Mouse (Mus musculus): Measurements from ENCODE around the gene Bbs9. TPM values are rescaled to one million over a fixed set of nuclear protein-coding genes. Genes with fewer than 3 reads are reported as not detected.
A peak's percentile ranks its signal among the peaks of the same experiment; 100 is the strongest.

The Bbs9 gene
- polyA plus RNA-seq, 1 experiment from 2014 or later: 13.2 TPM

GRCm38 (mm10) chr9:22665155-22665554 is 189.6 kb downstream of the Bbs9 start:
- Histone ChIP-seq H3K4me3 (no peak overlapping the region), H3K9me3 (replicated peaks) (no peaks in the 10 kb centered on the region), H3K36me3 (no peaks in the 10 kb centered on the region), H3K27me3 (ENCODE audit: low read depth, poor library complexity, severe bottlenecking) (no peaks in the 10 kb centered on the region), H3K4me1 (no peaks in the 10 kb centered on the region), H3K27ac (replicated peaks) (no peak overlapping the region)
- WGBS: 94% methylated on average over 8 of the region's 8 CpGs
- no peak for DNase-seq (ENCODE audit: low spot score)

- WGBS: 92% methylated on average over 2 of the region's 2 CpGs
- Histone ChIP-seq H3K4me3 (no peak overlapping the region), H3K27me3 (ENCODE audit: low read depth, poor library complexity, severe bottlenecking) (no peaks in the 10 kb centered on the region), H3K27ac (replicated peaks) (no peak overlapping the region), H3K36me3 (no peaks in the 10 kb centered on the region), H3K9me3 (replicated peaks) (no peaks in the 10 kb centered on the region), H3K4me1 (peaks cover 2% of the 10 kb centered on the region; the same call in 1 of the 2 replicates)
- DNase-seq (ENCODE audit: low spot score): no peak
Observed at GRCm38 (mm10) chr9:22672937-22673336, 197.4 kb downstream of the Bbs9 start.

- Histone ChIP-seq H3K27ac (replicated peaks) (no peak overlapping the region), H3K9me3 (replicated peaks) (no peaks in the 10 kb centered on the region), H3K4me3 (no peak overlapping the region), H3K36me3 (no peaks in the 10 kb centered on the region), H3K4me1 (peaks cover 4% of the 10 kb centered on the region; the same call in 1 of the 2 replicates), H3K27me3 (ENCODE audit: low read depth, poor library complexity, severe bottlenecking) (no peaks in the 10 kb centered on the region)
- no peak for DNase-seq (ENCODE audit: low spot score)
- WGBS: 90% methylated on average over 7 of the region's 7 CpGs
Observed at GRCm38 (mm10) chr9:22677132-22677829, 201.8 kb downstream of the Bbs9 start.

- Histone ChIP-seq H3K36me3 (no peaks in the 10 kb centered on the region), H3K27ac (replicated peaks) (0 out of 2 replicates have a peak overlapping the region, but pooled peaks have one; percentile 28), H3K9me3 (replicated peaks) (no peaks in the 10 kb centered on the region), H3K4me3 (no peak overlapping the region), H3K4me1 (peaks cover 4% of the 10 kb centered on the region; the same call in 1 of the 2 replicates), H3K27me3 (ENCODE audit: low read depth, poor library complexity, severe bottlenecking) (no peaks in the 10 kb centered on the region)
- no peak for DNase-seq (ENCODE audit: low spot score)
- WGBS: 73% methylated on average over 4 of the region's 4 CpGs
Observed at GRCm38 (mm10) chr9:22677997-22678396, 202.5 kb downstream of the Bbs9 start.

- Histone ChIP-seq H3K27me3 (ENCODE audit: low read depth, poor library complexity, severe bottlenecking) (no peaks in the 10 kb centered on the region), H3K4me1 (peaks cover 4% of the 10 kb centered on the region; the same call in 1 of the 2 replicates), H3K27ac (replicated peaks) (no peak overlapping the region), H3K9me3 (replicated peaks) (no peaks in the 10 kb centered on the region), H3K4me3 (no peak overlapping the region), H3K36me3 (no peaks in the 10 kb centered on the region)
- no peak for DNase-seq (ENCODE audit: low spot score)
- 94% methylated on average over 4 of the region's 4 CpGs for WGBS
Observed at GRCm38 (mm10) chr9:22678496-22678895, 203.0 kb downstream of the Bbs9 start.

- no peak overlapping the region for H3K4me3 ChIP-seq
- peaks cover 4% of the 10 kb centered on the region; the same call in 1 of the 2 replicates for H3K4me1 ChIP-seq
- H3K27ac ChIP-seq (replicated peaks): no peak overlapping the region
- H3K27me3 ChIP-seq (ENCODE audit: low read depth, poor library complexity, severe bottlenecking): no peaks in the 10 kb centered on the region
- no peaks in the 10 kb centered on the region for H3K36me3 ChIP-seq
- WGBS: 91% methylated on average over 4 of the region's 4 CpGs
- no peak for DNase-seq (ENCODE audit: low spot score)
- no peaks in the 10 kb centered on the region for H3K9me3 ChIP-seq (replicated peaks)
Observed at GRCm38 (mm10) chr9:22679485-22679884, 204.0 kb downstream of the Bbs9 start.

- WGBS: 92% methylated on average over 12 of the region's 12 CpGs
- H3K4me1 ChIP-seq: peaks cover 4% of the 10 kb centered on the region; the same call in 1 of the 2 replicates
Observed at GRCm38 (mm10) chr9:22680031-22680430, 204.5 kb downstream of the Bbs9 start.

GRCm38 (mm10) chr9:22680484-22680883 is 205.0 kb downstream of the Bbs9 start:
- H3K4me1 ChIP-seq: peaks cover 4% of the 10 kb centered on the region; the same call in 1 of the 2 replicates
- H3K27ac ChIP-seq (replicated peaks): no peak overlapping the region
- 86% methylated on average over 1 of the region's 1 CpGs for WGBS
- H3K4me3 ChIP-seq: no peak overlapping the region
- H3K36me3 ChIP-seq: no peaks in the 10 kb centered on the region
- no peaks in the 10 kb centered on the region for H3K27me3 ChIP-seq (ENCODE audit: low read depth, poor library complexity, severe bottlenecking)
- DNase-seq (ENCODE audit: low spot score): no peak
- no peaks in the 10 kb centered on the region for H3K9me3 ChIP-seq (replicated peaks)

More at GRCm38 (mm10) chr9:22680031-22680430, 204.5 kb downstream of the Bbs9 start:
- no peaks in the 10 kb centered on the region for H3K27me3 ChIP-seq (ENCODE audit: low read depth, poor library complexity, severe bottlenecking)
- no peak overlapping the region for H3K4me3 ChIP-seq
- DNase-seq (ENCODE audit: low spot score): no peak
- H3K9me3 ChIP-seq (replicated peaks): no peaks in the 10 kb centered on the region
- no peak overlapping the region for H3K27ac ChIP-seq (replicated peaks)
- H3K36me3 ChIP-seq: no peaks in the 10 kb centered on the region

GRCm38 (mm10) chr9:22683786-22684185 is 208.3 kb downstream of the Bbs9 start:
- no peaks in the 10 kb centered on the region for H3K4me1 ChIP-seq
- H3K9me3 ChIP-seq (replicated peaks): no peaks in the 10 kb centered on the region
- H3K36me3 ChIP-seq: no peaks in the 10 kb centered on the region
- H3K27me3 ChIP-seq (ENCODE audit: low read depth, poor library complexity, severe bottlenecking): no peaks in the 10 kb centered on the region
- no peak overlapping the region for H3K27ac ChIP-seq (replicated peaks)
- H3K4me3 ChIP-seq: no peak overlapping the region
- no peak for DNase-seq (ENCODE audit: low spot score)
- 89% methylated on average over 3 of the region's 3 CpGs for WGBS

- Histone ChIP-seq H3K27ac (replicated peaks) (no peak overlapping the region), H3K4me1 (peaks cover 6% of the 10 kb centered on the region), H3K4me3 (no peak overlapping the region), H3K36me3 (no peaks in the 10 kb centered on the region), H3K27me3 (ENCODE audit: low read depth, poor library complexity, severe bottlenecking) (no peaks in the 10 kb centered on the region), H3K9me3 (replicated peaks) (no peaks in the 10 kb centered on the region)
- DNase-seq (ENCODE audit: low spot score): no peak
- 90% methylated on average over 6 of the region's 6 CpGs for WGBS
Observed at GRCm38 (mm10) chr9:22686765-22687472, 211.4 kb downstream of the Bbs9 start.

GRCm38 (mm10) chr9:22690234-22690633 is 214.7 kb downstream of the Bbs9 start:
- Histone ChIP-seq H3K27ac (replicated peaks) (no peak overlapping the region), H3K27me3 (ENCODE audit: low read depth, poor library complexity, severe bottlenecking) (no peaks in the 10 kb centered on the region), H3K4me1 (peaks cover 6% of the 10 kb centered on the region), H3K9me3 (replicated peaks) (no peaks in the 10 kb centered on the region), H3K4me3 (no peak overlapping the region), H3K36me3 (no peaks in the 10 kb centered on the region)
- WGBS: 54% methylated on average over 7 of the region's 7 CpGs
- DNase-seq (ENCODE audit: low spot score): no peak

GRCm38 (mm10) chr9:22695392-22695791 is 219.9 kb downstream of the Bbs9 start:
- no peak overlapping the region for H3K27ac ChIP-seq (replicated peaks)
- H3K4me1 ChIP-seq: peaks cover 9% of the 10 kb centered on the region
- no peaks in the 10 kb centered on the region for H3K36me3 ChIP-seq
- 94% methylated on average over 4 of the region's 4 CpGs for WGBS
- no peaks in the 10 kb centered on the region for H3K9me3 ChIP-seq (replicated peaks)
- H3K27me3 ChIP-seq (ENCODE audit: low read depth, poor library complexity, severe bottlenecking): no peaks in the 10 kb centered on the region
- DNase-seq (ENCODE audit: low spot score): no peak
- no peak overlapping the region for H3K4me3 ChIP-seq

- H3K4me3 ChIP-seq: no peak overlapping the region
- WGBS: 92% methylated on average over 7 of the region's 7 CpGs
- no peak overlapping the region for H3K27ac ChIP-seq (replicated peaks)
- peaks cover 8% of the 10 kb centered on the region for H3K4me1 ChIP-seq
- DNase-seq (ENCODE audit: low spot score): no peak
- no peaks in the 10 kb centered on the region for H3K9me3 ChIP-seq (replicated peaks)
- no peaks in the 10 kb centered on the region for H3K27me3 ChIP-seq (ENCODE audit: low read depth, poor library complexity, severe bottlenecking)
- no peaks in the 10 kb centered on the region for H3K36me3 ChIP-seq
Observed at GRCm38 (mm10) chr9:22696809-22697374, 221.4 kb downstream of the Bbs9 start.
